Mouse (Mus musculus): ENCODE measurements around the gene Bbs4.
A peak's percentile ranks its signal among the peaks of the same experiment; 100 is the strongest.

GRCm38 (mm10) chr9:59281871-59282682 is 71.2 kb downstream of the Bbs4 start:
- TF ChIP-seq CTCF (IDR thresholded peaks at IDR 0.05; ENCODE audit: control insufficient read depth, insufficient read depth, insufficient replicate concordance, low read depth, low read length) (peak; percentile 83), POLR2A (IDR thresholded peaks at IDR 0.05; ENCODE audit: control insufficient read depth, low read depth, low read length) (no peak)
